Mouse (Mus musculus) heart, adult 18-20 months (tissue): ENCODE measurements around the gene Ear2. TPM values are rescaled to one million over a fixed set of nuclear protein-coding genes. Genes with fewer than 3 reads are reported as not detected.
"Not testable (repeated sequence)": the region's sequence is repeated elsewhere in the genome, so short reads cannot be mapped to it uniquely, and the experiment has no call there.

ENCODE experiments used
- DNase-seq, 2 experiments: peaks; one replicate each; pipeline ENCODE4 v3.0.0; 2021 to 2022; ENCODE audit warnings: mixed read lengths in 1 of 2
- long read RNA-seq, 2 experiments: library from polyadenylated mRNA; stranded (forward); transcript quantifications; one replicate each; pipeline ENCODE4 v2.0.0; 2021
- total RNA-seq, 2 experiments: library from RNA; stranded (reverse); gene quantifications; 2 replicates each; pipeline ENCODE4 v1.2.3; 2021

The Ear2 gene
- under 1 TPM; 0.41 to 0.52 TPM for total RNA-seq
- long read RNA-seq, experiment 1: 0 reads
- long read RNA-seq, experiment 2: 0 reads

- DNase-seq: not testable (repeated sequence)
Observed at GRCm38 (mm10) chr14:44102354-44102753, at the start of gene Ear2. TSS of gene Ear2 (plus strand) at chr14:44102654.

- peak; percentile 0 to 15 for DNase-seq
Observed at GRCm38 (mm10) chr14:44067879-44068278, 34.6 kb upstream of the Ear2 start.

- DNase-seq: not testable (repeated sequence)
Observed at GRCm38 (mm10) chr14:44070595-44070994, 31.9 kb upstream of the Ear2 start.

- peak in 1 of 2 experiments; percentile 11 for DNase-seq
Observed at GRCm38 (mm10) chr14:44077785-44078341, 24.6 kb upstream of the Ear2 start.

- not testable (repeated sequence) for DNase-seq
Observed at GRCm38 (mm10) chr14:44086588-44086987, 15.9 kb upstream of the Ear2 start.

- DNase-seq: not testable (repeated sequence)
Observed at GRCm38 (mm10) chr14:44087535-44087934, 14.9 kb upstream of the Ear2 start.

- DNase-seq: peak in 1 of 2 experiments; percentile 11
Observed at GRCm38 (mm10) chr14:44091524-44091923, 10.9 kb upstream of the Ear2 start.

- not testable (repeated sequence) for DNase-seq
Observed at GRCm38 (mm10) chr14:44094445-44094844, 8.0 kb upstream of the Ear2 start.

- DNase-seq: not testable (repeated sequence)
Observed at GRCm38 (mm10) chr14:44100030-44100429, 2.4 kb upstream of the Ear2 start.

GRCm38 (mm10) chr14:44110981-44111380, 8.5 kb downstream of the Ear2 start:
- DNase-seq: no peak

GRCm38 (mm10) chr14:44123551-44123950, 21.1 kb downstream of the Ear2 start, which contains the start of gene Gm3327:
TSS of gene Gm3327 (plus strand) at chr14:44123851.
- DNase-seq: not testable (repeated sequence)

Other genes with a start within 250 kb of the Ear2 start
- gene Ear1, start 227.1 kb upstream of the Ear2 start, total RNA-seq: not detected
- gene Ear10, start 179.1 kb upstream of the Ear2 start, total RNA-seq: not detected
- gene Gm8113, start 177.3 kb upstream of the Ear2 start, total RNA-seq: 1 to 10 TPM; 4.2 to 4.5 TPM
- gene Ang5, start 145.6 kb upstream of the Ear2 start, total RNA-seq: not detected
- not detected for gene Ang6, start 100.4 kb upstream of the Ear2 start, total RNA-seq
- gene Gm3327, start 21.2 kb downstream of the Ear2 start, total RNA-seq: not detected
- gene Gm8212, start 95.0 kb downstream of the Ear2 start, total RNA-seq: not detected
- not detected for gene 4930503E14Rik, start 110.6 kb downstream of the Ear2 start, total RNA-seq
- gene Gm8220, start 182.9 kb downstream of the Ear2 start, total RNA-seq: not detected
- not detected for gene Gm5930, start 235.9 kb downstream of the Ear2 start, total RNA-seq